Mouse (Mus musculus) CD8-positive naive resting alpha-beta T cell, adult 57 days (primary cell): Measurements from ENCODE around the gene Milr1. TPM values are rescaled to one million over a fixed set of nuclear protein-coding genes. Genes with fewer than 3 reads are reported as not detected.

Experiments
- total RNA-seq: library from RNA; stranded (reverse); gene quantifications from one replicate; pipeline ENCODE4 v1.2.4, GENCODE M21; 2023

The Milr1 gene
- total RNA-seq: 8.0 TPM

DNA sequence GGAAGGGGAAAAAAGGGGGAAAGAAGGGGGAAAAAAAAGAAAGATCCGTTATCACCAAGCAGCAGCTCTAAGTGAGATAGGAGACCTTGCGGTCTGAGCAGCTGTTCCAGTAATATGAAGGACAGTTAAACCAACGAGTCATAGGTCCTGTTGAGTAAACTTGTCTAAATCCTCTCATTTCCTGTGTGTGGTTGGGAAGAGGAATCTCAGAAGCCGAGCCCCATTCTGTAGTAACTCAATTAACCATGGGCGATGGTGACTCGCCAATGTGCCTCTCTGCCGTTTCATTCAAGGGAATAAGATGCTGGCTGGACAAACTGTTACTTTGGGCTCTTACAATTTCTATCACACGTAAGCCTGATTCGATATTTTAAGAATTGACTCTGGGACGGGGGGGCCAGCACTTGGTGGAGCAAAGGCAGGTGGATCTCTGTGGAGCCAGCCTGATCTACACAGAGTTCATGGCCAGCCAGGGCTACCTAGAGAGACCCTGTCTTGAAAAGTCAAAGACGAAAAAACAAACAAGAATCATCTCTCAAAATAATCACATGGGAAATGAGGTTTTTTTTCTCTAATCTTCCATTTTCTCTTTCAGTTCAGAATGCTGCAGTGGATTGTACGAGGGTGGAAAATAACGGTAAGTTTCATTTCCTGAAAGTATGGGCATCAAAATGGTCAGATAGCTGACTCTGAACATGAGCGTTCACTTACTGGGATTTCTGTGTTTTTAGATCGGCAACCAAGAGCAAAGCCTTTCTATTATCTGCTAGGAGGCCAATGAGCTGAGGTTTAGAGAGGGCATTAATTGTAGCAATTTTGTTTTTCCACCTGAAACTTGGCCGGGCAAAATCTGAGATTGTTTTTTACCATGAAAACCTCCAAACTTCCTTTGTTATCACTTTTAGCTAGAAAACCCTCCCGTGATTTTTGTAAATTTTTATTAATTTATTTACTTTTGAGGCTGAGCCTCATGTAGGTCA is at the start of gene Milr1:
Gene Milr1, plus strand, starts transcription at position 188 of the 980 bp plus-strand sequence.

GRCm38 (mm10) chr11:106750121-106750751 is 790 bp upstream of the Milr1 start, which contains the start of gene Pecam1:
TSS of gene Pecam1 (minus strand) at chr11:106750628.

DNA sequence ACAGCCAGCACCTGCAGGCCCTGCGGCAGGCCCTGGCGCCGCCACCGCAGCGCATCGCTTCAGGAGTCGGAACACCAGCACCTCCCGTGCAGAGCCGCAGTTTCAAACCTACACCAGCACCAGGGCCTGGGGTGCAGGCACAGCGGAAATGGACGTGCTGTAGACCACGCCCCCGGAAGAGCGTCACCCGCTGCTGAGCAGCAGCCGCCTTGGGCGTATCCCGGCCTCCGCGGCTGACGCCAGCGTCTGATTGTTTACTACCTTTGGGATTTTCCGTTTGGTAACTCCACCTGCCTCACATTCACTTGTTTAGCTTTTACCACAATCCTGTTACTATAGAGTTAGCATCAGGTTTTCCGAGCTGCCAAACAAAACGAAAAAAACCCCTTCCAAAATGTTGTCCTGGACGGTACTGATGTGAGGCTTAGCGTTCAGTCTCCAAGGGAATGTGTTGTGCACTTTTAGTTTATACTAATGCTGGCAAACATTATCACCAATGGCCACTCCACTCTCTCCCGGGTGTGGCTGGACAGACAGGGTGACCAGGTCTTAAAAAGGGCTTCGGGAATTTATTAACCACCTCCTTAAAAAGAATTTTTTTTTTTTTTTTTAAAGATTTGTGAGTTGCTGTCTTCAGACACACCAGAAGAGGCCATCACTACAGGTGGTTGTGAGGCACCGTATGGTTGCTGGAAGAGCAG is 28.5 kb downstream of the Milr1 start, which contains the start of gene Polg2:
Gene Polg2, minus strand, starts transcription at position 150 of the 701 bp plus-strand sequence.

GRCm38 (mm10) chr11:106788775-106789459 is 37.9 kb downstream of the Milr1 start, which contains the start of the genes Ddx5 and Cep95:
TSS of gene Ddx5 (minus strand) at chr11:106789185.
TSS of gene Cep95 (plus strand) at chr11:106789252.

Other genes with a start within 250 kb of the Milr1 start
- 44.7 TPM for gene Tex2, start 137.8 kb upstream of the Milr1 start, total RNA-seq
- 145 TPM for gene Pecam1, start 598 bp upstream of the Milr1 start, total RNA-seq
- gene Polg2, start 28.3 kb downstream of the Milr1 start, total RNA-seq: 87.1 TPM
- gene Ddx5, start 38.0 kb downstream of the Milr1 start, total RNA-seq: 2,692 TPM
- 35.0 TPM for gene Cep95, start 38.0 kb downstream of the Milr1 start, total RNA-seq
- 51.3 TPM for gene Smurf2, start 169.5 kb downstream of the Milr1 start, total RNA-seq
- 10.6 TPM for gene Kpna2, start 248.3 kb downstream of the Milr1 start, total RNA-seq